Comparison of ENCODE assay signal across 8 mouse cellular contexts in the genomic region with DNA sequence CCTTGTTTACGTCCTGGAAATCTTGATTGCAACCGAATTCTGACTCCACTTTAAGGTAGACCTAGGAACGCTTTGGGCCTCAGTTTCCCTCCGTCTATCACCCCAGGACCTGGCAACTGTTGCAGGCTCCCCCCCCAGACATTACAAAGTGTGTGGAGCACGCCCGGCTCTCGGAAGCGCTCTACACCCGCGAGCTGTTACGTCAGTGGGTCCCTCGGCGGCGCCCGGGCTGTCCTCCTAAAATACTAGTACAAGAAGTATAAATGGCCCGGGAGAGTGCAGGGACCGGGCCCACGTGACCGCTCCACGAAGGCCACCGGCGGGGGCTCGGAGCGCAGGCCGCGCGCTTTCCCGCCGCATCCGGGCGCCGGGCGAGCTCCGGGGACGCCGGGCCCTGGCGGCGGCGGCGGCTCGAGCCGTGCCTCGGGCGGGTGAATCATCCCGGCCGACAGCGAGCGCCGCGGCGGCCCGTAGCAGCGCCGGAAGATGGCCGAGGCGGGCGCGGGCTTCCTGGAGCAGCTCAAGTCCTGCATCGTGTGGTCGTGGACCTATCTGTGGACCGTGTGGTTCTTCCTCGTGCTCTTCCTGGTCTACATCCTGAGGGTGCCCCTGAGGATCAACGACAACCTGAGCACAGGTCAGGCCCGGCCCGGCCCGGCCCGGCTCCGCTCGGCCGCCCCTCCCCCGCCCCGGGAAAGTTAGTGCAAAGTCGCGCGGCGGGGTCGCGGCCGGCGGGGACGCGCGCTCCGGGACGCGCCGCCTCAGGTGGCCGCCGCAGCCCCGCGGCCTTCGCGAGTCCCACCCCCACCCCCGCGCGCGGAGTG. TPM values are rescaled to one million over a fixed set of nuclear protein-coding genes. Genes with fewer than 3 reads are reported as not detected.
DNase-seq lines count a peak whose midpoint lies in the region; ATAC-seq lines count a peak whose summit lies in the region.

No protein-coding gene starts in this region.

- ATAC-seq in inflammation-experienced regulatory T-cells, adult 6 months, result peak; percentile 67
- ATAC-seq in megakaryocyte-erythroid progenitor cell, adult 5-6 weeks (replicated peaks; ENCODE audit: low FRiP score, low TSS enrichment, poor library complexity, severe bottlenecking), result peak; percentile 80

- intact Hi-C loops in gastrocnemius, postnatal 14 days (cut with DNase I; ENCODE audit: low total_unique reads), result no loop called here
- intact Hi-C loops in left cerebral cortex, postnatal 25 days (cut with DNase I), result no loop called here

- peak; percentile 84 to 92 for DNase-seq in adrenal gland, adult (ENCODE audit: inconsistent age in 2 of 2, low spot score in 1 of 2)
- peak; percentile 79 for DNase-seq in embryo, embryonic 10.5 days (ENCODE audit: low spot score)
- DNase-seq in gastrocnemius, postnatal 14 days, result peak; percentile 69
- DNase-seq in left cerebral cortex, postnatal 25 days (ENCODE audit: low spot score in 2 of 2), result peak; percentile 46
- peak; percentile 70 for DNase-seq in right cerebral cortex, postnatal 25 days
- peak; percentile 57 to 73 for DNase-seq in urinary bladder, postnatal 36 days (ENCODE audit: low spot score in 2 of 2)

RNA-seq across cellular contexts. Expression of gene St7, which starts 1.2 kb away (rescaled TPM):
- 1 to 10 TPM; 8.5 to 9.9 TPM for total RNA-seq in gastrocnemius, postnatal 14 days (2021)
- polyA plus RNA-seq in inflammation-experienced regulatory T-cells, adult 6 months (2017; shearing (Covaris generic)), result 1 to 10 TPM; 2.1 to 4.8 (median 3.9) TPM
- 10 to 100 TPM; 34.1 to 34.4 TPM for total RNA-seq in left cerebral cortex, postnatal 25 days (2021)
- total RNA-seq in megakaryocyte-erythroid progenitor cell, adult 5-6 weeks (2014; fragmentation: Nextera tagmentation), result 43.4 and 60.5 TPM in 2 replicates
- 38.4 and 38.6 TPM in 2 replicates for total RNA-seq in megakaryocyte-erythroid progenitor cell, adult 5-6 weeks (2017)

RNA-seq across cellular contexts. Expression of gene Capza2, which starts 57.9 kb away (rescaled TPM):
- 100 to 1,000 TPM; 314 to 329 TPM for total RNA-seq in gastrocnemius, postnatal 14 days (2021)
- 100 to 1,000 TPM; 310 to 480 (median 320) TPM for polyA plus RNA-seq in inflammation-experienced regulatory T-cells, adult 6 months (2017; shearing (Covaris generic))
- 100 to 1,000 TPM; 235 to 239 TPM for total RNA-seq in left cerebral cortex, postnatal 25 days (2021)
- 75.8 and 85.8 TPM in 2 replicates for total RNA-seq in megakaryocyte-erythroid progenitor cell, adult 5-6 weeks (2014; fragmentation: Nextera tagmentation)
- total RNA-seq in megakaryocyte-erythroid progenitor cell, adult 5-6 weeks (2017), result 190 and 260 TPM in 2 replicates

Comparison
In these comparisons a context has a peak if more than half of its experiments do, and no peak if none do; other contexts are left out.
1. Peak in every context shown above with its lines: DNase-seq and ATAC-seq.